Mouse (Mus musculus) brain, embryonic 14.5 days (tissue): ENCODE measurements around the gene Sdc3. TPM values are rescaled to one million over a fixed set of nuclear protein-coding genes. Genes with fewer than 3 reads are reported as not detected.

Experiments
- DNase-seq: peaks from one replicate; pipeline ENCODE4 v3.0.0-alpha.2; 2011; ENCODE audit warnings: low read depth
- CTCF ChIP-seq: fragments of 200-500 bp; IDR thresholded peaks from 2 replicates; pipeline ENCODE4 v1.5.1; 2012; ENCODE audit warnings: inconsistent platforms, mild to moderate bottlenecking, moderate library complexity, borderline replicate concordance; ENCODE audit not compliant: insufficient read depth, insufficient read length; ENCODE audit errors: extremely low read depth
- POLR2A ChIP-seq: fragments of 200-500 bp; IDR thresholded peaks from 2 replicates; pipeline ENCODE4 v1.6.1; 2012; ENCODE audit warnings: mild to moderate bottlenecking, inconsistent platforms, borderline replicate concordance; ENCODE audit not compliant: poor library complexity, insufficient read depth, insufficient read length, severe bottlenecking; ENCODE audit errors: extremely low read depth
- polyA plus RNA-seq: library from polyadenylated mRNA; depleted of rRNA; stranded (reverse); fragments of >200 nt; gene quantifications from 2 replicates; pipeline ENCODE4 v1.2.3, GENCODE M21; 2012

Sdc3 gene
- polyA plus RNA-seq, 1 experiment = 275 TPM

DNA sequence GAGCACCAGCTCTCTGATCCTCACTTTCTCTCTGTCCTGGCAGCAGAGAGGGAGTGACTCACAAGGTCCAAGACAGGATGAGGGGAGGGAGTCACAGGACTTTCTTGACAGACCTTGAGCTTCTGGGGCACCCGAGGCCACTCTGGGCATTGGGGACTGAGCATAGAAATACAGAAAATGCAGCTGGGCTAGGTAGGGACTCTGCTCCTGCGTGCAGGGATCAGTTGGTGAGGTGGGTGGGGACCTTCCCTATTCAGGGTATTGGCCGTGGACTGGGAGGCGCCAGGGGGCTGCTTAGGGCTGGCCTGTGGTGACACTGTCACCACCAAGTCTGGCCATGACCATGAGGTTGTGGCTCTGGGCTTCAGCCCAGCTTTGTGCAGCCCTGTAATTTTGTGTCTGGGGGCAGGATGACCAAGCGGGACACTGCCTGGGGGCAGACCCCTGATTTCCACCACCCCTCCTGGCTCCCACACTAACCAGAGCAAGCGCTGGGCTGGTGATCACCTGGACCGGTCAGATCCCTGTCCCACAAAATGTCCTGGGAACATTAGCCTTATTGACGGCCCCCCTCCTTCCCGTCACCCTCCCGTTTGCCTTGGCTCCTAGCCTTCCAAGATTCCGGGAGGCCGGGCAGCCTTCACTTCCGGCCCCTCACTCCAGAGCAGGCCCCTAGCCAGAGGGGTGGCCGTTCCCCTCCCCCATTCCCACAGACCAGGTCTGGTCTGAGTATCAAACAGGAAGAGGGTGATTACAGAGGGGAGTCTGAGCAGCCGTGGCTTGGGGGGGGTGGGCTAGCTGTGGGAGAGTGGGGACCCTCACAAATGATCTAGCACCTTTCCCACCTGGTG, 5.1 kb downstream of the Sdc3 start:
- TF ChIP-seq CTCF (no peak), POLR2A (no peak)
- DNase-seq = no peak

DNA sequence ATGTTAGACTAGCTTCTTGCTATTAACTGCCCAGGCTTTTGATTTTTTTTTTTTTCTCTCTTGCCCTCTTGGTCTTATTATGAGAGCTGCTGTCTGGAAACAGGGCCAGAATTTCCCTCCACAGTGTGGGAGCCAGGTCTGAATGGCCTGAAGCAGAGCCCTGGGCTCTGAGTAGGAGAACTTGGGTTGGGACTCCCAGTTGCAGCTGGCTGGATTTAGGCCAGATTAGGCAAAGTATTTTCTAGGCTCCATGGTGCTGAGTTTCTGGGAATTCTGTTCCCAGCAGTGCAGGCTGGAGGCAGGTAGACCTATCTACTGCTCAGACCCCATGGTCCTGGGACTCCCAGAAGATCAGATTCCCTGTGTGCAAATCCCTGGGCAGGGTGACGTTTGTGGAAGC, 6.1 kb downstream of the Sdc3 start:
- DNase-seq = peak; percentile 43
- TF ChIP-seq POLR2A = no peak
- TF ChIP-seq CTCF = no peak

- TF ChIP-seq CTCF = no peak
- no peak for TF ChIP-seq POLR2A
- peak; percentile 73 for DNase-seq
Measured at GRCm38 (mm10) chr4:130799118-130799517, 6.8 kb downstream of the Sdc3 start.

- TF ChIP-seq POLR2A = no peak
- TF ChIP-seq CTCF = no peak
- DNase-seq = no peak
Measured at GRCm38 (mm10) chr4:130799582-130799981, 7.2 kb downstream of the Sdc3 start.

DNA sequence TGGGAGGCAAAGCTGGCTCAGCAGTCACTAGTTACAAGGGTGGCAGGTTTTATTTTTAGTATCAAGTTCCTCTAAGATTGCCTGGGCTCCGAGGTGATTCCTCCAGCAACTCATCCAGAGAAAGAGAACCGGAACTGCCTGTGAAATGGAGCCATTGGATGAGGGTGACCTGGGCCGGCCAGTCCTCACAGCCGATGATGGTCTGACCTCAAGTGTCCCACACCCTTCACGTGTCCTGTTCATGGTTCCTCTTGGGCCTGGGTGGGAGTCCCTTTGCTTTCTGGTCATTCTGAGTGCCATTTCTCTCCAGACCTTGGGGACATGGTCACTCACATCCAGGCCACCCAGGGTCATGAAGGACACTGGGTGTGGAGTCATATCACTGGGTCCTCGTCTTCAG, 7.8 kb downstream of the Sdc3 start:
- no peak for DNase-seq
- TF ChIP-seq POLR2A (no peak), CTCF (no peak)

GRCm38 (mm10) chr4:130801198-130801597, 8.9 kb downstream of the Sdc3 start:
- DNase-seq = no peak
- TF ChIP-seq CTCF = no peak
- no peak for TF ChIP-seq POLR2A

- DNase-seq = peak; percentile 83
Measured at GRCm38 (mm10) chr4:130801624-130802329, 9.4 kb downstream of the Sdc3 start.

DNA sequence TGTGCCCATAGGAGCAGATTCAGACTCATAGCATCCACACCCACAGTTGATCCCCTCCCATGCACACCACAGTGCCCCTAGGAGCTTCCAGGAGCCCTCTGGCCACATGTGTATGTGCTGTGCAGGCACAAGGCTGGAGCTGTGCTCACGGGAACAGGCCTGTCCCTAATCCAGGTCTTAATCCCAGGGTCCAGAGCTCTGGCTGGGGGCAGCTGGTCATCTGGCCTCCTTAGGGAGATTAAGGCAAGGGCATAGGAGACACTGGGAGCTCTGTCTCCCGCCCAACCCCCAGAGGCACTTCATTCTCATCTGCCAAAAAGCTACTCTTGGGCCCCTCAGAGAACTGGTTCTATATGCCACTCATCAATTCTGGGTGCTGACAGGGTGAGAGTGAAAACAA, 11.3 kb downstream of the Sdc3 start:
- TF ChIP-seq CTCF (no peak), POLR2A (no peak)
- DNase-seq = peak; percentile 39

More at GRCm38 (mm10) chr4:130801624-130802329, 9.4 kb downstream of the Sdc3 start:
- TF ChIP-seq CTCF (no peak), POLR2A (no peak)

DNA sequence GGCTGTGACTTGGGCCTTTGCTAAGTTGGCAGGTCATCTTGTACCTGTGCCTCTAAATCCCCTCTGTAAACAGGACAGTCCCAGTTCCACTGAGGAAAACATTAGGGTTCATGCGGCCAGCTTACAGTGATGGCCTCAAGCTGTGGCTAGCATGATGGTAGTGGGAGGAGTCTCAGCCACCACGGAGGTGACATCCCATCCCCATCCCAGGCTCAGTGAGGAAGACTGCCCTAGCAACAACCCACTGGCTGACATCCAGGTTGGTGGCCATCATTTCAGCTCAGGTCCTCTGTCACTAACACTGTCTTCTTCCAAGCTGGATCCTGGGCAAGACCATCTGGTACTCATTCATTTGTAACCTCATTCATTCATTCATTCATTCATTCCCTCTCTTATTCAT, 12.0 kb downstream of the Sdc3 start:
- TF ChIP-seq CTCF (no peak), POLR2A (no peak)
- no peak for DNase-seq

DNA sequence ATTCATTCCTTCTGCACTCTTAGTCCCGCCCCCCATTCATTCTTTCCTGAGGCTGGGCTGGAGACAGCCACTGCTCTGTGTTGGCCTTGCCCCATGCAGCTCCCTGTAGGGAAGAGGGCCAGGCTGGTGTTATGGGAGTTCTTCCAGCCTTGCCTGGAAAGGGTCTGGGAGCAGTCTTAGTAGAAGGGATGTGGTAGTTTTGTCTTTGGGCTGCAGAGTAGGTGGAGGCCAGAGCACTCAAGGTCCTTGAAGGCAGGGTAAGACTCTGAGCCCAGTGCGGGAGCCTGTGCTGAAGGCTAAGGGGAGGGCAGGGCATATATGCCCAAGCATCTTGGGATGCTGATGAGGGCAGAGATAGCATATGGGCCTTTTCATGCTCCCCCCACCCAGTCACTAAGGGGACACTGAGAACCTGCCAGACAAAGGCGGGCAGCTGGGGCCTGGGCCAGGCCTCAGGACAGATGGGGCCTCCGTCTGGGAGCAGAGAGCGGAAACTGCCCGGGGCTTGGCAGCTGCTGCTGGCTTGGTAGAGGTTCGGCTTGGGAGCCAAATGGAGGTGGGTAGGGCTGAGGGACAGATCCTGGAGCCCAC, 12.5 kb downstream of the Sdc3 start:
- DNase-seq = peak; percentile 93
- TF ChIP-seq POLR2A (no peak), CTCF (no peak)

GRCm38 (mm10) chr4:130805746-130806145, 13.4 kb downstream of the Sdc3 start:
- TF ChIP-seq CTCF (no peak), POLR2A (no peak)
- no peak for DNase-seq
